Mouse (Mus musculus) kidney, adult 2 months (tissue): ENCODE measurements at regions not wholly inside any gene's neighbourhood (a gene's known extent, or its start where the extent isn't known, plus 50 kb on each side); places are given as distances from the start of the nearest gene placed in this dataset.

Experiments
- CTCF ChIP-seq: fragments of 200-500 bp; conservative IDR thresholded peaks from 2 replicates; pipeline ENCODE4 v1.5.1; 2011; ENCODE audit warnings: low read depth, mild to moderate bottlenecking, control low read depth, low read length, moderate library complexity, mixed read lengths; ENCODE audit not compliant: insufficient read depth, insufficient read length
- POLR2A ChIP-seq: fragments of 200-500 bp; IDR thresholded peaks from one replicate; pipeline ENCODE4 v1.6.1; 2011; ENCODE audit warnings: low read depth, low read length, control low read depth

DNA sequence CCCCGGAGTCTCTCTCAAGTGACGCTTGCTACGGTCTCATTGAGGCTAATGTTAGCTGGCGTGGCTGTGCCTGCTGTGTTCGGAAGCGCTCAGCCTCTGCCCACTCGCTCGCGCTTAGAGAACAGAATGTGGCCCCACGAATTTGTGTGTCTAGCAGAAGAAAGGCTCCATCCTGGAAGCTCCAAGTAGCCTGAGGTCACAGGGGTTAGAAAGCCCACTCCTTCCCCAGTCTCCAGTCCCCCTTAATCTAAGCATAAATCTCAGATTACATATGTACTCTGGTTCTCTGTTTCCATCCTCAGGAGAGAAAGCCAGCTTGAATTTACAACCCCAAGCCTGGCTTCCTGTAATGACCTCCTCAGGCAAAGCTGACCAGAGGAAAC lies 73.8 kb upstream of the Gm9887 start:
- TF ChIP-seq POLR2A (no peak), CTCF (no peak)
